Mouse (Mus musculus) E14TG2a.4 (cell line): ENCODE data around the gene Cyp2d10.
"Not testable (repeated sequence)": the region's sequence is repeated elsewhere in the genome, so short reads cannot be mapped to it uniquely, and the experiment has no call there.

Experiments
- CTCF ChIP-seq: conservative IDR thresholded peaks from 2 replicates; pipeline ENCODE4 v1.5.1; 2014; ENCODE audit warnings: low read length
- NANOG ChIP-seq: IDR thresholded peaks from 2 replicates; pipeline ENCODE4 v1.6.1; 2014; ENCODE audit warnings: borderline replicate concordance, low read length, mixed read lengths
- POU5F1 ChIP-seq: IDR thresholded peaks from 2 replicates; pipeline ENCODE4 v1.6.1; 2014; ENCODE audit warnings: low read length, borderline replicate concordance

DNA sequence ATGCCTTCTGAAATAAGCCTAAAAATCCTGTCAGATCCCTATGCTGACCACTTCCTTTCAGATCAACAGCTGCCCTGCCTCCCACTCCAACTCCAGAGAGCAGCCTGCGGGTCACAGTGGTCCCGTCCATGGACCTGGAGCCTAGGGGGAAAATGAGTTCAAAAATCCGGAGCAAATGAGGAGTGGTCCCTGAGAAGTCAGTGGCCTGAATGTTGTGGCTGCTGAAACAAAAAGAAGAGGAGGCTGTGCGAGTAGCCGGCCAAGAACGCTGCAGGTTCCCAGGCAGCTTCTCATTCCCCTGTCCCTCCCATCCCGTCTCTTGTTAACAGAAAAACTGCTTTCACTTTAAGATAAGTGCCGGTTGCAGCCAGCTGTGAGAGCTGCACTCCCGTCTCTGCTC lies 42.4 kb downstream of the Cyp2d10 start:
- not testable (repeated sequence) for TF ChIP-seq CTCF, NANOG, POU5F1
